1 mouse cellular context compared by ENCODE assay signal in the genomic region with DNA sequence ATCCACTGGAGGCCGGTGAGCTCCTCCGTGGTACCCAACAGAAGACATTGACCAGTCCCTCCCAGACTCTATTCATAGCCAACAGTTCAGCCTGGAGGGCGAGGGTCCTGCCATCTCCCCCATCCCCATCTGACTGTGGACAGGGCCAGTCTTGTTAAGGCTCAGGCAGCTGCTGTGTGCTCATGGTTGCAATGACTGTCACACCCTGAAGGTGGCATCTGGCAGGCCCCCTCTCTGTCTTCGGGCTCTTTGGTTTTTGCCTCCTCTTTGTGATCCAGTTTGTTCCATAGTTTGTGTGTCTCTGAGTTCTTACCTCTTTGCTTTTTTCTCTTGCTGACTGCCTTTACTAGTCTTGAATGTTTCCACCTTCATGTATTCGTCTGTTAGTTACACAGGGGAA.
TF ChIP-seq lines count a peak whose summit lies in the region.

No protein-coding gene starts in this region.

TF ChIP-seq in CH12.LX, 34 proteins besides CTCF, POLR2A, EP300 and RAD21:
- TF ChIP-seq USF2 (conservative IDR thresholded peaks at IDR 0.05; ENCODE audit: low read depth, low read length), result no peak
- peak; percentile 12; the same call in 1 of the 2 replicates for TF ChIP-seq SMC3 (IDR thresholded peaks at IDR 0.05; ENCODE audit: low read depth, low read length)
TF ChIP-seq in CH12.LX: peak in this region for 1.
